Mouse (Mus musculus) midbrain, embryonic 12.5 days (tissue): ENCODE data around the gene Notch2. TPM values are rescaled to one million over a fixed set of nuclear protein-coding genes. Genes with fewer than 3 reads are reported as not detected.

ENCODE experiments used
- ATAC-seq: fragments of 200-750 bp; cut with Nextera tagmentation; 2 replicates; pipeline ENCODE4 v1.8.0; 2017; ENCODE audit warnings: low read depth, moderate TSS enrichment, moderate library complexity; ENCODE audit not compliant: low FRiP score
- H3K27ac ChIP-seq: fragments of 300-500 bp; sonication (generic); replicated peaks from 2 replicates; pipeline ENCODE4 v1.5.1; 2016; ENCODE audit warnings: mild to moderate bottlenecking
- H3K27me3 ChIP-seq: fragments of 300-500 bp; sonication (generic); 2 replicates; pipeline ENCODE4 v1.6.1; 2016; ENCODE audit warnings: mild to moderate bottlenecking
- H3K36me3 ChIP-seq: fragments of 300-500 bp; sonication (generic); 2 replicates; pipeline ENCODE4 v1.6.1; 2016
- H3K4me1 ChIP-seq: fragments of 300-500 bp; sonication (generic); 2 replicates; pipeline ENCODE4 v1.6.1; 2016
- H3K4me2 ChIP-seq: fragments of 300-500 bp; sonication (generic); replicated peaks from 2 replicates; pipeline ENCODE4 v1.6.1; 2016; ENCODE audit warnings: mild to moderate bottlenecking, moderate library complexity
- H3K4me3 ChIP-seq: fragments of 300-500 bp; sonication (generic); 2 replicates; pipeline ENCODE4 v1.5.1; 2016; ENCODE audit warnings: mild to moderate bottlenecking
- H3K9ac ChIP-seq: fragments of 300-500 bp; sonication (generic); replicated peaks from 2 replicates; pipeline ENCODE4 v1.6.1; 2016; ENCODE audit warnings: mild to moderate bottlenecking, moderate library complexity
- H3K9me3 ChIP-seq: fragments of 300-500 bp; sonication (generic); 2 replicates; pipeline ENCODE4 v1.6.1; 2016; ENCODE audit warnings: mild to moderate bottlenecking
- WGBS: fragments of 180-500 bp; shearing (Covaris S2); methylation state at CpG from one replicate; pipeline ENCODE4 v1.1.7; 2016; 5-methylcytosine and 5-hydroxymethylcytosine counted together
- polyA plus RNA-seq: library from polyadenylated mRNA; unstranded; fragments of >200 nt; fragmentation: Nextera tagmentation; extraction: Ambion mirVana; gene quantifications from 2 replicates; pipeline ENCODE4 v1.2.1, GENCODE M21; 2016

Gene Notch2
- polyA plus RNA-seq, 1 experiment from 2014 or later: 20.7 TPM

DNA sequence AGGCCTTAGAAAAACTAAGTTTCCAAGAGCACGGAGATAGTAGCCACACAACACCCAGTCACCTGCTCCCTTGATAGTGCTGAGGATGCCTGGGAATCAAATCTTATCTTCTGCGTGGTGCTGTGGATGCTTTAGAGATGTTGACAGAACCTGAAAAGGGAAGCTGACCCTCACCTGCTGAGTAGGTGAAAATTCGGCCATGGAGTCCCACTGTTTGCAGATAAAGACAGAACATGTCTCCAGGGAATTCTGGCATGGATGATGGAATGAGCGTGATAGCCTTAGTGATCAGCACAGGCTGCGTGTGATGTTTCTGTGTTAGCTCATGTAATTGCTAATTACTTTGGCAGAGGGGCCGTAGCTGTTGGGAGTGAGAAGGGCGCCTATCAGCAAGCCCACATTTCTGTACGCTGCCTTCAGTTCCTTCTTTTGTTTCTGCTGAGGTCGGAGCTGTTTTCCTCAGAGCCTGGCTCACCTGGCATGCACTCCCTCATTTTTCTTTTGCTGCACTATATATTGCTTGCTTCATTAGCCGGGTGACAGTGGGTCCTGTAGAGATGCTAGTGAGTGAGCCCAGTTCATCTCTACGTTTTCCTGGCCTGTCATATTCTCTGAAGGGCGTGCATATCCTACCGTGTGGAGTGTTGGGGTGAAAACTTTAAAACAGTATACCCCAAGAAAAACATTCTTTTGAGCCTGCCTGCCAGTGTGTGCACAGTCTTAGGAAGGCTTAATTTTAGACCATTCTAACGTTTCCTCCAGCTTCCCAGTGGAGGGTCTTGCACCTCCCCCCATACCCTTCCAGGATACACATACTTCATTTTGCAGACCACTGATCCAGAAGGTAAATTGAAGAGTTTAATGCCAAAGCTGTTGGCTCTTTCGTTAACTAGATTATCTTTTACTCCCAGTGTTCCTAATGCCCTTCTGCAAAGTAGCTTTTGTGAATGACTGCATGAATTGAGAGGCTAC lies 21.6 kb downstream of the Notch2 start:
- Histone ChIP-seq H3K9ac (no peak overlapping the region), H3K9me3 (no peaks in the 10 kb centered on the region), H3K4me2 (no peak overlapping the region), H3K4me3 (no peak overlapping the region), H3K36me3 (no peaks in the 10 kb centered on the region), H3K27me3 (0 out of 2 replicates have a peak, but pooled peaks cover 4% of the 10 kb centered on the region), H3K27ac (0 out of 2 replicates have a peak overlapping the region, but pooled peaks have one; percentile 7), H3K4me1 (peaks cover 62% of the 10 kb centered on the region)
- WGBS: 38% methylated on average over 15 of the region's 15 CpGs
- ATAC-seq: no peak

DNA sequence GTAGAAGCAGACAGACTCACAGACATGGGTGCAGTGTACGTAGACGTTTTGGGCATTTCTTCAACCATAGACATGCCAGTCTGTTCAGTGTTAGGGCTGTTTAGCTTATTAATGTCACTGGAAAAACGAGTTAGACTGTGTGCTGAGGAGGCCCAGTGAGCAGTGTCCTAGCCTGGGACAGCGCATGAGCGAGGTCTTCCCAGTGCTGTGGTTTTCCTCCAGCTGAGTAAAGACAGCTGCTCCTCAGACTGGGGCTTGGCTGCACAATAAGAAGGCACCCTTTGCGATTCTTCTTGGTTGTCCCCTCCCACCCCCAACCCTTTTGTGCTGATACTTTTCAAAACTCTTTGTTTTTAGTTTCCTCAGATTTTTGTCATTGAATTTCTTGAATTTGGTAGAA lies 22.8 kb downstream of the Notch2 start:
- H3K4me2 ChIP-seq: no peak overlapping the region
- H3K9me3 ChIP-seq: 0 out of 2 replicates have a peak, but pooled peaks cover 1% of the 10 kb centered on the region
- no peak for ATAC-seq
- no peak overlapping the region for H3K27ac ChIP-seq
- 53% methylated on average over 6 of the region's 6 CpGs for WGBS
- no peak overlapping the region for H3K4me3 ChIP-seq
- peaks cover 64% of the 10 kb centered on the region for H3K4me1 ChIP-seq
- no peaks in the 10 kb centered on the region for H3K36me3 ChIP-seq
- H3K9ac ChIP-seq: no peak overlapping the region
- H3K27me3 ChIP-seq: 0 out of 2 replicates have a peak, but pooled peaks cover 4% of the 10 kb centered on the region

DNA sequence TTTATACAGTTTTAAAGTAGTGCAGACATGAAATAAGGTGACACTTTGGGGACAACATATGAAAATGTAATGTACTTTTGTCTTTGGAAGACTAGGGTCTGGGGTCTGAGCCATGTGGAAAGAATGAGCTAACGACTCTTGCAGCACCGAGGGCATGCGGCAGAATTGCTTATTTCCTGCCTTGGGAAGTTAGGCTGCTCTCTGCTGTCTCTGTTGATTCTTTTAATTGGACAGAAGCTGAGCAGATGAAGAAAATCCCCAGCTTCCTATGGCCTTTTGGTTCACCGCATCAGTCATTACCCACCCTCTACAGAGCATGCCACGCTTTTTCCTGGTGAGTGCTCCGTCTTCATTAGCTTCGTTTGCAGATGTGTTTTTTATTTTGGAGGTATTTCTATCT lies 23.8 kb downstream of the Notch2 start:
- no peak for ATAC-seq
- no peak overlapping the region for H3K27ac ChIP-seq

DNA sequence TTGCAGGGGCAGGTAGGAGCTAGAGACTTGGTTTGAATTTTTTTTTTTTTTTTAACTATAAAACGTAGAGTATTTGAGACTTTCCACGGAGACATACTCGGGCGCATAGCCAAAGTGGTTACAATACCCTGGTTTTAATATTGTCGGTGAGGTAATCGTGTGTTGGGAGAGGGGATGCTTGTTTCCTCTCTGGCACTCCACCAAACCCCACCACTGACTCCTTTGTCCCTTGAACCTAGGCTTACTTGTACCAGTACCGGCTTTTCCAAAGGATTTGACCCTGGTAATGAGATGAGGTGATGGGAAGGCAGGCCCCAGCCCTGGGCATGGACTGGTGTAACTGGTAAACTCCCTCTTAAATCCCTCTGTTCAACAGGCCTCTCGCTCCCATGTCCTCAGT lies 25.3 kb downstream of the Notch2 start:
- H3K9me3 ChIP-seq: 0 out of 2 replicates have a peak, but pooled peaks cover 3% of the 10 kb centered on the region
- 0 out of 2 replicates have a peak, but pooled peaks cover 2% of the 10 kb centered on the region for H3K27me3 ChIP-seq
- H3K4me2 ChIP-seq: no peak overlapping the region
- no peaks in the 10 kb centered on the region for H3K36me3 ChIP-seq
- no peak overlapping the region for H3K4me3 ChIP-seq
- H3K27ac ChIP-seq: 0 out of 2 replicates have a peak overlapping the region, but pooled peaks have one; percentile 25
- 72% methylated on average over 8 of the region's 8 CpGs for WGBS
- no peak for ATAC-seq
- no peak overlapping the region for H3K9ac ChIP-seq
- H3K4me1 ChIP-seq: peaks cover 76% of the 10 kb centered on the region

More for the DNA sequence above, 23.8 kb downstream of the Notch2 start:
- no peak overlapping the region for H3K4me2 ChIP-seq
- no peaks in the 10 kb centered on the region for H3K36me3 ChIP-seq
- no peak overlapping the region for H3K9ac ChIP-seq
- H3K4me1 ChIP-seq: peaks cover 70% of the 10 kb centered on the region
- H3K4me3 ChIP-seq: no peak overlapping the region
- H3K9me3 ChIP-seq: 0 out of 2 replicates have a peak, but pooled peaks cover 3% of the 10 kb centered on the region
- 69% methylated on average over 7 of the region's 7 CpGs for WGBS
- 0 out of 2 replicates have a peak, but pooled peaks cover 4% of the 10 kb centered on the region for H3K27me3 ChIP-seq

DNA sequence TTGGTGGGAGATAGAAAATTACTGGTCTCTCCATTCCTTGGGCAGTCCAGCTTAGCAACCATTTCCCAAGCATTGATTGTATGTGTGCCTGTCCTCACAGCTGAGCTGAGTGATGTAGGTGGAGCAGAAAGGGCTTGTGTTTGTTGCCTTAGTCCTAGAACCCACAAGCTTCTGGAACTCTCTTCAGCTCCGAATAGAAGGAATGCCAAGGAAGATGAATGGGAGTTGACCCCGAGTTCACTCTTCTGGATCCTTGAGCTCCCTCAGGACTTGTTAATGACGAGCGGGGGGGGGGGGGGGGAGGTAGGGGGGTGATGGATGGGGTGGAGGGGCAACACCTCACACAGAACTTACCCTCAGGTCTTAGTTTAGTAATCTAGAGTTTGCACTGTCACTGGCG lies 25.9 kb downstream of the Notch2 start:
- no peaks in the 10 kb centered on the region for H3K27me3 ChIP-seq
- H3K36me3 ChIP-seq: no peaks in the 10 kb centered on the region
- no peak overlapping the region for H3K27ac ChIP-seq
- H3K4me1 ChIP-seq: peaks cover 78% of the 10 kb centered on the region
- no peak overlapping the region for H3K4me3 ChIP-seq
- 0 out of 2 replicates have a peak, but pooled peaks cover 3% of the 10 kb centered on the region for H3K9me3 ChIP-seq
- WGBS: 63% methylated on average over 4 of the region's 5 CpGs
- H3K9ac ChIP-seq: no peak overlapping the region
- ATAC-seq: no peak
- H3K4me2 ChIP-seq: no peak overlapping the region

DNA sequence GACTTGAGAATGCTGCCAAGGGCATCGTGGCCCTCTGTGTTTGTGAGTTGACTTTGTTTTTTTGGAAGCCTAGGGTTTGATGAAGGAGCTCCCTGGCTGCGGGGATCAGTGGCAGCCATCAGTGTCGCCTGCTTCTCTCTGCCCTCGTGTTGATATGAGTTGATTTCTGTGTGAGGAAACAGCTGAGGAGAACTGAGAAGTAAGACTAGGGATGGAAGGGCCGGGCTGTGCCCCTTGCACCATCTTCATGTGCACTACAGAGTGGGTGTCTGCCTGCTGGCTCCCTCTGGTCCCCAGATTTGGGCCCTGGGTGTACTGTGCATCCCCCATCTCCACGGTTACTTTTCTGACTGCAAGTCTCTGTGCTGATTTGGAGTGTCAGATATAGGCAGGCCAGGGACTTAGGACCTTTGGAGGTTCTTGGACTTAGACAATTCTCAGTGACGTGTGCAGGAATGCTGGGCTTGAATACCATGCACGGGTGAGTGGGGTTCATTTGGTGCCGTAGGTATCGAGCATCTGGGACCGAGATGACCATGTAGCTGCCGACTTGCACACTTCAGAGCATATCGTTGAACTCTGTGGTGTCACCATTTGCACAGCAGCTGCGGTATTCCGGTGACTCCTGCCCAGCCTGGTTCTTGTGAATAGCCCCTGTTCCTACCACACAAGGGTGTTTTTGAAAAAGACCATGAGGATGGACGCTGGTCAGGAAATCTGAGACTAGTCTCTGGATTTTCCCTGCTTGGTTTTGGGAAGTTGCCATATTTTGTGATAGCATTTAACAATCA lies 26.5 kb downstream of the Notch2 start:
- H3K9ac ChIP-seq: no peak overlapping the region
- H3K27ac ChIP-seq: no peak overlapping the region
- no peak overlapping the region for H3K4me2 ChIP-seq
- 0 out of 2 replicates have a peak, but pooled peaks cover 3% of the 10 kb centered on the region for H3K9me3 ChIP-seq
- 90% methylated on average over 16 of the region's 16 CpGs for WGBS
- no peaks in the 10 kb centered on the region for H3K36me3 ChIP-seq
- ATAC-seq: no peak
- H3K4me1 ChIP-seq: peaks cover 74% of the 10 kb centered on the region
- H3K4me3 ChIP-seq: no peak overlapping the region
- H3K27me3 ChIP-seq: no peaks in the 10 kb centered on the region

DNA sequence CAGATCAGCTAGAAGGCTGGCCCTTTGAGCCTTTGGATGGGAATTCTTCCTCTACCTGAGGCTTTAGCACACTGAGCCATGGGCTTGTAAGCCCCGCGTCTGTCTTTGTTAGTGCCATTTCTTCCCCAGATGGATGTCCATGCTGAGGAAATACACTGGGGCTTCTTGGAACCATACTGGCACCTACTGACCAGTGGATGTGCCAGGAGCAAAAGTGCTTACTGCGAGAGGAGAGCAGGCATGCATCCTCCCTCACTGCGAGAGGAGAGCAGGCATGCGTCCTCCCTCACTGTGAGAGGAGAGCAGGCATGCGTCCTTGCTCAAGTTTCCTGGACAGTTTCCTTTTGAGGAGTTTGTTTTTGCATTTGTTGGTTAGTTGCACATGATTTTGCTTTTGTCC lies 27.5 kb downstream of the Notch2 start:
- ATAC-seq: no peak
- Histone ChIP-seq H3K9ac (no peak overlapping the region), H3K4me2 (no peak overlapping the region), H3K4me1 (peaks cover 69% of the 10 kb centered on the region), H3K27ac (no peak overlapping the region), H3K9me3 (0 out of 2 replicates have a peak, but pooled peaks cover 3% of the 10 kb centered on the region), H3K36me3 (no peaks in the 10 kb centered on the region), H3K4me3 (no peak overlapping the region), H3K27me3 (no peaks in the 10 kb centered on the region)
- 93% methylated on average over 6 of the region's 6 CpGs for WGBS

DNA sequence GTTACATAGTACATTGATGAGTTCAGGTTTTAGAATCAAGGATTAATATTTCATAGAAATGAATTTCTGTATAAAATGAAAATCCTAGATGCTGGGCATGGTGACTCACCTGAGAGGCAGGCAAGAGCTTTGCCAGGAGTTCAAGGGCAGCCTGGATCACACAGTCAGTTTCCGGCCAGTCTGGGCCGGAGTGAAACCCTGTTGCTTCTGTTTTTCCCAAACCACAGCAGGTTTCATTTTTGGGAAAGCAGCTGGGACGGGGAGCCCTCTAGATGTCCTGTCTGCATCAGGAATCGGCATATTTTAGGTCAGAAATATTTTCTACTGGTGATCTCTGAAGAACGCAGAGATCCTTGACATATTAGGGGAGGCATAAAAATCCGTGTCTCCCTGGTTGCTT lies 29.0 kb downstream of the Notch2 start:
- Histone ChIP-seq H3K27me3 (no peaks in the 10 kb centered on the region), H3K4me1 (peaks cover 66% of the 10 kb centered on the region), H3K27ac (peak overlapping the region; percentile 74), H3K4me2 (peak overlapping the region; percentile 39), H3K9me3 (0 out of 2 replicates have a peak, but pooled peaks cover 3% of the 10 kb centered on the region), H3K36me3 (no peaks in the 10 kb centered on the region), H3K4me3 (no peak overlapping the region), H3K9ac (no peak overlapping the region)
- 57% methylated on average over 6 of the region's 6 CpGs for WGBS
- no peak for ATAC-seq

DNA sequence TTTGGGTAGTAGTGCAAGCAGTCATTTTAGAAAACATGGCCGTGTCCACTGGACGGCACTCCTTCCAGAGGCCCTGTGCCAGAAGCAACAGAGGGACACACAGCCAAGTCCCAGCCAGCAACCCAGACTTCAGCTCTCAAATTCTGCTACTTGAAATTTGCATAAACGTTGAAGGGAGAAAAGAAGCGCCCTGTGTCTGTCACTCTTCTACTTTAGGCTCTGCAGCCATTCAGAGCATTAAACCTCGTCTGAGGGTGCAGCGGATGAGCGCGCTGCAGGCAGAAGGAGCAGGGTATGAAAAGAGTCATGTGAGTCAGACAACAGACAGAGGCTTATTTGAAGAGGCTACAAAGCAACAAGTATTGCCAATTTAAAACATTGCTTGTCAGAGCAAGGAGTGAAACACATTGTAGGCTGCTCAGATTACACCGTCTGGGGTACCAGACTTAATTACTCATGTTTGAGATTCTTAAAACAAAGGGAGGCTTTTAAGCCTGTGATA lies 29.7 kb downstream of the Notch2 start:
- no peak overlapping the region; the same call in 1 of the 2 replicates for H3K9ac ChIP-seq
- H3K27me3 ChIP-seq: no peaks in the 10 kb centered on the region
- H3K27ac ChIP-seq: peak overlapping the region; percentile 74
- ATAC-seq: peak; percentile 74
- H3K9me3 ChIP-seq: 0 out of 2 replicates have a peak, but pooled peaks cover 3% of the 10 kb centered on the region
- 1% methylated on average over 9 of the region's 9 CpGs for WGBS
- peak overlapping the region; percentile 5; the same call in 1 of the 2 replicates for H3K4me3 ChIP-seq
- H3K36me3 ChIP-seq: no peaks in the 10 kb centered on the region
- peaks cover 62% of the 10 kb centered on the region for H3K4me1 ChIP-seq
- H3K4me2 ChIP-seq: peak overlapping the region; percentile 39

DNA sequence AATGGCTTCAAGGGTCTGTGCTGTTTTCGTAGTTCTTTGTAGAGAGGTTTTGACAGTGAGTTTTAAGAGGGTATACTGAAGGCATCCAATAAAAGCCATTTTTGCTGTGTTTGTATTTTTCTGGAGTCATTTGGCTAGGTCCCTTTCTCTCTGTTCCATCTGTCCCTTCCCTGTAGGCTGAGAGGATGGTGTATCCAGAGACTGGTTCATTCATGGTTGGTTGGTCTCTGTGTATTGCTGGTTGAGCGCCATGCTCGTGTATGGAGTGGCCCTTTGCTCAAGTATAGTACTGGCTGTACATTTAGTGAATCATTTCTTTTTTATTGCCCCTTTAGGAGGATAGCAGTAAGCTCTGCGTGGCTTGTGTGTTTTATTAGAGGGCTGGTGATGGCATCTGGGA lies 30.3 kb downstream of the Notch2 start:
- WGBS: 56% methylated on average over 4 of the region's 4 CpGs
- no peaks in the 10 kb centered on the region for H3K27me3 ChIP-seq
- peaks cover 56% of the 10 kb centered on the region for H3K4me1 ChIP-seq
- no peak overlapping the region for H3K4me2 ChIP-seq
- peak overlapping the region; percentile 74 for H3K27ac ChIP-seq
- no peak overlapping the region for H3K4me3 ChIP-seq
- no peak for ATAC-seq
- no peak overlapping the region for H3K9ac ChIP-seq
- H3K36me3 ChIP-seq: no peaks in the 10 kb centered on the region
- H3K9me3 ChIP-seq: 0 out of 2 replicates have a peak, but pooled peaks cover 3% of the 10 kb centered on the region

DNA sequence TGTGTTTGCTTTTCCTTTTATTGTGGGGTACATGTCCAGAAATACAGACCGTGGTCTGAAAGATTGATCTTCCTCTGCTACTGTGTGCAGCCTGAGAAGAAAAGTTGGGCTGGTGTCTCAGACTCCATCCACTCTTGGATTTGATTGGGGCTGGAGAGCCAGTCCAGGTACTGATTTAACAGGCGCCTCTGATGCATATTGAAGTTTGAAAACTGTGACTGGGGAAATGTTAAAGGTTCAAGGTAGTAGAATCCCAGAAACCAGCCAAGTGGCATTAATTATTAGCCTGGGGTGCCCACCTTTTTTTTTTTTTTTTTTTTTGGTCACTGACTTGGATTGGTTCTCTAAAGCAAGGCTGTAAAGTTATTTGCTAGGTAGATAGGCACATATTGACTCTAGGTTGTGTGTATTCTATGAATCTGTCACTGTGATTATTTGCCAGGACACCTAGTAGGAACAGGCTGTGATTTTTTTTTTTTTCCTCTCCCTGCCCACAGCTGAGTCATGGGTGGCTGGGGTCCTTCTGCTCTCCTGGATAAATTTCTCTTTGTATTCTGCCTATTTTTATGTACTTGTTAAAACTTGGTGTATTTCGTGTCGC lies 31.5 kb downstream of the Notch2 start:
- no peak overlapping the region for H3K9ac ChIP-seq
- H3K4me2 ChIP-seq: no peak overlapping the region
- peaks cover 51% of the 10 kb centered on the region for H3K4me1 ChIP-seq
- H3K27ac ChIP-seq: no peak overlapping the region
- no peak for ATAC-seq
- H3K36me3 ChIP-seq: no peaks in the 10 kb centered on the region
- H3K27me3 ChIP-seq: no peaks in the 10 kb centered on the region
- 0 out of 2 replicates have a peak, but pooled peaks cover 3% of the 10 kb centered on the region for H3K9me3 ChIP-seq
- H3K4me3 ChIP-seq: no peak overlapping the region
- 85% methylated on average over 4 of the region's 4 CpGs for WGBS
